In the genomic region with DNA sequence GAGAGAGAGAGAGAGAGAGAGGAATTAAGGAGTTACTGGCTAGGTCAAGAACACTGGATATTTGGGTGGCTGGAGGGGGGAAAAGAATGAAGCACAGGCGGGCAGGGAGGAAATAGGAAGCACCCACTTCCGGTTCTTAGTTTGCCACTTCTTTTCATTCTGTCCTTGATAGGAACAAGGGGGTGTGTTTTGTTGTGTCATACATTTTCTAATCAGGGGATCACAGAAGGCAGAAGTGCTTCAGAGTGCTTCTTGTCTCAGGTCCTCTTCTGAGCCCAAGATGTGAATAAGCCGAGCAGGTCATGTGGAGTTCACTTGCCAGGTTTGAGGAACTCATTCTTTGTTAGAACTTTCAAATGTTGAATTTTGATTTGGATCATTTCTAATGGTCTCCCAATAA, we compare ENCODE assay signal across 26 mouse cellular contexts.
DNase-seq lines count a peak whose midpoint lies in the region; ATAC-seq lines count a peak whose summit lies in the region.
"Had no signal": no experiment of that assay in that cellular context is flagged by ENCODE, and none has a peak within 500 bp of the region (broad histone marks: within the 10 kb centered on the region; RNA-seq: fewer than 3 reads in every experiment).

No protein-coding gene starts in this region.

- H3K36me3 ChIP-seq in hindbrain, embryonic 10.5 days, result no peaks in the 10 kb centered on the region
- H3K36me3 ChIP-seq: embryonic facial prominence, embryonic 10.5 days; embryonic facial prominence, embryonic 12.5 days; forebrain, embryonic 15.5 days; G1E had no signal

- WGBS in hindbrain, embryonic 10.5 days, result 88% methylated on average over 3 of the region's 3 CpGs

- peak; percentile 9 for DNase-seq in layer of hippocampus, adult 9-11 months
- DNase-seq in layer of hippocampus, postnatal 25 days (ENCODE audit: extremely low spot score in 1 of 2, low spot score in 1 of 2), result no peak
- DNase-seq in monocyte, adult 2 months (ENCODE audit: low read depth in 1 of 2, low spot score in 2 of 2), result peak; percentile 0 to 1
- DNase-seq in heart, postnatal 14 days, result no peak
- DNase-seq in hindbrain, embryonic 10.5 days (ENCODE audit: low spot score), result no peak
- DNase-seq: adrenal gland, adult 2 months; adrenal gland, postnatal 10 days; adrenal gland, postnatal 25 days; cerebellum, adult 11 months; cerebellum, adult 18-20 months; cerebellum, adult 8-10 months; cerebellum, adult 9-11 months; cerebellum, postnatal 14 days; cerebellum, postnatal 36 days; forebrain, postnatal 0 days had no signal

- H3K4me1 ChIP-seq in hindbrain, embryonic 10.5 days (replicated peaks), result no peaks in the 10 kb centered on the region
- H3K4me1 ChIP-seq: embryonic facial prominence, embryonic 10.5 days; embryonic facial prominence, embryonic 12.5 days; forebrain, embryonic 13.5 days; forebrain, embryonic 15.5 days had no signal

- no peaks in the 10 kb centered on the region for H3K27me3 ChIP-seq in hindbrain, embryonic 10.5 days (ENCODE audit: insufficient read depth, poor library complexity, severe bottlenecking)
- H3K27me3 ChIP-seq: CH12.LX; embryonic facial prominence, embryonic 12.5 days; forebrain, embryonic 13.5 days; forebrain, embryonic 15.5 days had no signal

- H3K27ac ChIP-seq in hindbrain, embryonic 10.5 days, result no peak overlapping the region
- H3K27ac ChIP-seq: embryonic facial prominence, embryonic 10.5 days; embryonic facial prominence, embryonic 12.5 days; forebrain, embryonic 13.5 days; forebrain, embryonic 15.5 days had no signal

- H3K4me3 ChIP-seq in hindbrain, embryonic 10.5 days, result no peak overlapping the region
- H3K4me3 ChIP-seq: embryonic facial prominence, embryonic 10.5 days; embryonic facial prominence, embryonic 12.5 days; forebrain, embryonic 13.5 days; forebrain, embryonic 15.5 days had no signal

- ATAC-seq in monocyte, adult 5-6 weeks (replicated peaks; ENCODE audit: insufficient number of reproducible peaks, low FRiP score, low TSS enrichment, poor library complexity, severe bottlenecking), result no peak
- ATAC-seq in common myeloid progenitor, adult 5-6 weeks (replicated peaks; ENCODE audit: low read depth, poor library complexity, severe bottlenecking), result peak; percentile 36; the same call in 1 of the 2 replicates
- ATAC-seq: activated CD4-positive, CD25-positive, alpha-beta regulatory T cell, adult 4 months; CD4-positive, CD25-positive, alpha-beta regulatory T cell, adult 4 months; forebrain, embryonic 13.5 days; forebrain, embryonic 15.5 days; forebrain, postnatal 0 days; Patski had no signal

- H3K9me3 ChIP-seq in hindbrain, embryonic 10.5 days, result no peaks in the 10 kb centered on the region
- H3K9me3 ChIP-seq: embryonic facial prominence, embryonic 10.5 days; embryonic facial prominence, embryonic 12.5 days; forebrain, embryonic 13.5 days; forebrain, embryonic 15.5 days; G1E had no signal

- intact Hi-C loops in heart, postnatal 14 days (cut with DNase I), result no loop called here

Comparison
In these comparisons a context has a peak if more than half of its experiments do, and no peak if none do; other contexts are left out.
1. DNase-seq: peak in layer of hippocampus, adult 9-11 months (single experiment) and monocyte, adult 2 months (2 of 2); none in layer of hippocampus, postnatal 25 days (0 of 2), heart, postnatal 14 days (0 of 2) and hindbrain, embryonic 10.5 days (single experiment).